Mouse (Mus musculus): Measurements from ENCODE around the gene Fam83f.

GRCm38 (mm10) chr15:80721861-80722260 is 50.2 kb downstream of the Fam83f start:
- TF ChIP-seq CTCF (IDR thresholded peaks at IDR 0.05; ENCODE audit: low read depth) (no peak), EP300 (IDR thresholded peaks at IDR 0.05; ENCODE audit: low read depth) (no peak)
